ENCODE assay signal across 17 mouse cellular contexts in genomic region chr10:7816476-7816875, GRCm38 (mm10).
"Had no signal": no experiment of that assay in that cellular context is flagged by ENCODE, and none has a peak within 500 bp of the region (broad histone marks: within the 10 kb centered on the region; RNA-seq: fewer than 3 reads in every experiment).

No protein-coding gene starts in this region.

- H3K4me2 ChIP-seq: limb, embryonic 12.5 days; liver, embryonic 13.5 days; lung, embryonic 15.5 days; neural tube, embryonic 13.5 days; stomach, embryonic 15.5 days had no signal

- H3K4me3 ChIP-seq: limb, embryonic 12.5 days; liver, embryonic 13.5 days; lung, embryonic 15.5 days; neural tube, embryonic 13.5 days; stomach, embryonic 15.5 days had no signal

- H3K9ac ChIP-seq: limb, embryonic 12.5 days; liver, embryonic 13.5 days; liver, postnatal 0 days; lung, embryonic 15.5 days; neural tube, embryonic 13.5 days; stomach, embryonic 15.5 days had no signal

- H3K27me3 ChIP-seq: limb, embryonic 12.5 days; liver, embryonic 13.5 days; lung, embryonic 15.5 days; neural tube, embryonic 13.5 days; stomach, embryonic 15.5 days had no signal

- H3K4me1 ChIP-seq: limb, embryonic 12.5 days; liver, embryonic 13.5 days; neural tube, embryonic 13.5 days; stomach, embryonic 15.5 days had no signal

- DNase-seq: kidney, adult 8-10 months; kidney, postnatal 36 days; liver; liver, embryonic 13.5 days; liver, postnatal 0 days; lung, postnatal 14 days; midbrain, embryonic 14.5 days; retina, postnatal 1 day; right cerebral cortex, postnatal 4 days; spleen, adult 18-20 months; thymus, adult 2 months; thymus, postnatal 25 days had no signal

- ATAC-seq: liver, postnatal 0 days had no signal

- H3K9me3 ChIP-seq: limb, embryonic 12.5 days; liver, embryonic 13.5 days; lung, embryonic 15.5 days; neural tube, embryonic 13.5 days; stomach, embryonic 15.5 days had no signal

- H3K27ac ChIP-seq: limb, embryonic 12.5 days; liver, embryonic 13.5 days; lung, embryonic 15.5 days; macrophage; neural tube, embryonic 13.5 days; stomach, embryonic 15.5 days had no signal
